Mouse (Mus musculus): ENCODE data around the gene Plxna1. TPM values are rescaled to one million over a fixed set of nuclear protein-coding genes. Genes with fewer than 3 reads are reported as not detected.

Plxna1 gene
- total and polyA plus RNA-seq, 3 experiments = 7.2 to 25.8 TPM; not detected in 1

GRCm38 (mm10) chr6:89271731-89272475, 90.5 kb downstream of the Plxna1 start:
- no peak overlapping the region for H3K9ac ChIP-seq (ENCODE audit: control insufficient read depth, low read depth, low read length, poor library complexity, severe bottlenecking)
- no peak for DNase-seq (ENCODE audit: low read depth, low spot score)
- H3K79me2 ChIP-seq (ENCODE audit: control insufficient read depth, insufficient read depth, low read length, poor library complexity) = no peaks in the 10 kb centered on the region
- TF ChIP-seq ELF1 (IDR thresholded peaks at IDR 0.05; ENCODE audit: low read depth, low read length) (no peak), MAX (IDR thresholded peaks at IDR 0.05; ENCODE audit: low read length) (no peak), RAD21 (IDR thresholded peaks at IDR 0.05; ENCODE audit: low read depth, low read length) (no peak), JUND (IDR thresholded peaks at IDR 0.05; ENCODE audit: low read depth, low read length) (no peak), HCFC1 (IDR thresholded peaks at IDR 0.05; ENCODE audit: low read depth, low read length) (no peak), MYC (IDR thresholded peaks at IDR 0.05; ENCODE audit: low read depth, low read length) (no peak), NELFE (IDR thresholded peaks at IDR 0.05; ENCODE audit: low read depth, low read length) (no peak), ZKSCAN1 (IDR thresholded peaks at IDR 0.05; ENCODE audit: low read depth, low read length) (no peak), GABPA (IDR thresholded peaks at IDR 0.05; ENCODE audit: low read depth, low read length) (no peak), ETS1 (IDR thresholded peaks at IDR 0.05; ENCODE audit: low read depth, low read length) (no peak), TBP (IDR thresholded peaks at IDR 0.05; ENCODE audit: low read depth, low read length) (no peak), ZNF384 (IDR thresholded peaks at IDR 0.05; ENCODE audit: low read depth, low read length) (no peak), TAL1 (IDR thresholded peaks at IDR 0.05; ENCODE audit: low read length) (no peak), ZC3H11A (IDR thresholded peaks at IDR 0.05; ENCODE audit: low read depth, low read length) (no peak), NRF1 (IDR thresholded peaks at IDR 0.05; ENCODE audit: insufficient read depth, low read depth, low read length, poor library complexity, severe bottlenecking) (no peak), USF1 (IDR thresholded peaks at IDR 0.05; ENCODE audit: low read depth, low read length) (no peak), MXI1 (IDR thresholded peaks at IDR 0.05; ENCODE audit: low read depth, low read length) (no peak), MAZ (IDR thresholded peaks at IDR 0.05; ENCODE audit: low read depth, low read length) (no peak)
- H3K27ac ChIP-seq (ENCODE audit: control insufficient read depth, low read depth, low read length) = no peak overlapping the region
- no peaks in the 10 kb centered on the region for H3K36me3 ChIP-seq (ENCODE audit: control insufficient read depth in 1 of 2, insufficient read depth in 2 of 2, low read length in 2 of 2)
- no peaks in the 10 kb centered on the region for H3K9me3 ChIP-seq (replicated peaks; ENCODE audit: insufficient read depth, low read length)
- no peaks in the 10 kb centered on the region for H3K4me1 ChIP-seq (ENCODE audit: control insufficient read depth in 1 of 2, insufficient read depth in 2 of 2, low read length in 2 of 2)
- peaks cover 0 to 4% of the 10 kb centered on the region in 2 experiments; a peak in 2 of 4 replicates for H3K27me3 ChIP-seq (ENCODE audit: control insufficient read depth in 1 of 2, insufficient read depth in 2 of 2, low read length in 2 of 2)
- no peak overlapping the region for H3K4me3 ChIP-seq (ENCODE audit: control insufficient read depth in 1 of 2, insufficient read depth in 1 of 2, low read depth in 2 of 2, low read length in 2 of 2)

GRCm38 (mm10) chr6:89267181-89267580, 95.2 kb downstream of the Plxna1 start:
- no peak overlapping the region for H3K27ac ChIP-seq (ENCODE audit: control insufficient read depth, low read depth, low read length)
- no peak for DNase-seq (ENCODE audit: low read depth, low spot score)
- TF ChIP-seq ETS1 (IDR thresholded peaks at IDR 0.05; ENCODE audit: low read depth, low read length) = no peak
- TF ChIP-seq SIN3A (IDR thresholded peaks at IDR 0.05; ENCODE audit: low read length) = no peak
- TF ChIP-seq E2F4 (IDR thresholded peaks at IDR 0.05; ENCODE audit: borderline replicate concordance, low read depth, low read length) = no peak
- TF ChIP-seq POLR2AphosphoS5 (IDR thresholded peaks at IDR 0.05; ENCODE audit: borderline replicate concordance, low read depth, low read length) = no peak
- H3K79me2 ChIP-seq (ENCODE audit: control insufficient read depth, insufficient read depth, low read length, poor library complexity) = no peaks in the 10 kb centered on the region
- H3K9me3 ChIP-seq (replicated peaks; ENCODE audit: insufficient read depth, low read length) = no peaks in the 10 kb centered on the region
- H3K9ac ChIP-seq (ENCODE audit: control insufficient read depth, low read depth, low read length, poor library complexity, severe bottlenecking) = no peak overlapping the region
- no peak overlapping the region for H3K4me3 ChIP-seq (ENCODE audit: control insufficient read depth in 1 of 2, insufficient read depth in 1 of 2, low read depth in 2 of 2, low read length in 2 of 2)
- peaks cover 0 to 1% of the 10 kb centered on the region in 2 experiments; a peak in 1 of 4 replicates for H3K4me1 ChIP-seq (ENCODE audit: control insufficient read depth in 1 of 2, insufficient read depth in 2 of 2, low read length in 2 of 2)
- no peaks in the 10 kb centered on the region; a peak in 1 of 4 replicates for H3K36me3 ChIP-seq (ENCODE audit: control insufficient read depth in 1 of 2, insufficient read depth in 2 of 2, low read length in 2 of 2)
- peaks cover 0 to 3% of the 10 kb centered on the region in 2 experiments; a peak in 2 of 4 replicates for H3K27me3 ChIP-seq (ENCODE audit: control insufficient read depth in 1 of 2, insufficient read depth in 2 of 2, low read length in 2 of 2)

Other genes with a start within 250 kb of the Plxna1 start
- gene Chchd6, start 233.0 kb upstream of the Plxna1 start, total RNA-seq (2012; rRNA removed) = 49.5 and 53.0 TPM in 2 replicates
- gene Chchd6, start 233.0 kb upstream of the Plxna1 start, polyA plus RNA-seq (2012; ENCODE audit: insufficient read depth in 1 of 2, insufficient read length in 2 of 2, low read depth in 1 of 2, low replicate concordance in 2 of 2, missing spikeins in 1 of 2) = 10 to 100 TPM in 1 of 2 experiments, not detected in 1; 74.7 TPM

Data from MEL (cell line).